15 mouse cellular contexts compared by ENCODE assay signal in genomic region chr2:43636498-43636897, GRCm38 (mm10).
DNase-seq lines count a peak whose midpoint lies in the region; ATAC-seq and TF ChIP-seq lines count a peak whose summit lies in the region.
"Had no signal": no experiment of that assay in that cellular context is flagged by ENCODE, and none has a peak within 500 bp of the region (broad histone marks: within the 10 kb centered on the region; RNA-seq: fewer than 3 reads in every experiment).

No protein-coding gene starts in this region.

- no peak overlapping the region for H3K4me2 ChIP-seq in liver, postnatal 0 days (ENCODE audit: low read depth, low read length)
- H3K4me2 ChIP-seq: heart, embryonic 15.5 days; liver, embryonic 15.5 days; neural tube, embryonic 13.5 days had no signal

- 0 out of 2 replicates have a peak, but pooled peaks cover 3% of the 10 kb centered on the region for H3K36me3 ChIP-seq in liver, postnatal 0 days (replicated peaks; ENCODE audit: insufficient read depth, low read length)
- H3K36me3 ChIP-seq in ES-E14 (ENCODE audit: control insufficient read depth, insufficient read depth, low read length, poor library complexity, severe bottlenecking), result no peaks in the 10 kb centered on the region
- H3K36me3 ChIP-seq in splenic B cell, adult 2 months (ENCODE audit: control insufficient read depth, insufficient read depth, low read length, poor library complexity, severe bottlenecking), result peaks cover 4% of the 10 kb centered on the region; the same call in 1 of the 2 replicates
- H3K36me3 ChIP-seq: heart, embryonic 15.5 days; liver, embryonic 15.5 days; neural tube, embryonic 13.5 days had no signal

- in situ Hi-C loops in ES-E14 (cut with MboI; ENCODE audit: low sequenced_read_pairs in 2 of 2, unreplicated experiment in 2 of 2), result no loop called here

- no peaks in the 10 kb centered on the region for H3K9me3 ChIP-seq in liver, postnatal 0 days (ENCODE audit: low read length)
- H3K9me3 ChIP-seq in ES-E14 (ENCODE audit: control insufficient read depth, insufficient read depth, low read depth, low read length), result no peaks in the 10 kb centered on the region
- H3K9me3 ChIP-seq: heart, embryonic 15.5 days; liver, embryonic 15.5 days; neural tube, embryonic 13.5 days had no signal

- H3K9ac ChIP-seq in liver, postnatal 0 days (replicated peaks), result no peak overlapping the region
- H3K9ac ChIP-seq in ES-E14 (ENCODE audit: insufficient read depth, low read depth, low read length, poor library complexity, severe bottlenecking), result no peak overlapping the region
- H3K9ac ChIP-seq: heart, embryonic 15.5 days; liver, embryonic 15.5 days; neural tube, embryonic 13.5 days had no signal

- no peak overlapping the region for H3K27ac ChIP-seq in gastrocnemius, adult 2 months
- H3K27ac ChIP-seq in liver, postnatal 0 days (ENCODE audit: low read depth), result no peak overlapping the region
- H3K27ac ChIP-seq in ES-E14 (ENCODE audit: insufficient read depth, low read depth, low read length, poor library complexity, severe bottlenecking), result no peak overlapping the region
- H3K27ac ChIP-seq: heart, embryonic 15.5 days; liver, embryonic 15.5 days; neural tube, embryonic 13.5 days had no signal

- TF ChIP-seq EP300 in liver, postnatal 0 days (IDR thresholded peaks at IDR 0.05; ENCODE audit: low read depth), result no peak

- H3K27me3 ChIP-seq in liver, postnatal 0 days (ENCODE audit: insufficient read depth, low read length), result no peaks in the 10 kb centered on the region
- no peaks in the 10 kb centered on the region for H3K27me3 ChIP-seq in splenic B cell, adult 2 months (ENCODE audit: control insufficient read depth, insufficient read depth, low read length, poor library complexity, severe bottlenecking)
- H3K27me3 ChIP-seq: heart, embryonic 15.5 days; liver, embryonic 15.5 days; neural tube, embryonic 13.5 days had no signal

- no peaks in the 10 kb centered on the region for H3K4me1 ChIP-seq in liver, postnatal 0 days (ENCODE audit: insufficient read depth)
- no peaks in the 10 kb centered on the region for H3K4me1 ChIP-seq in ES-E14 (ENCODE audit: control insufficient read depth in 2 of 2, insufficient read depth in 2 of 2, low read length in 2 of 2, poor library complexity in 1 of 2)
- H3K4me1 ChIP-seq: heart, embryonic 15.5 days; liver, embryonic 15.5 days; neural tube, embryonic 13.5 days had no signal

- 0 out of 2 replicates have a peak, but pooled peaks have one; percentile 13 for TF ChIP-seq CTCF in gastrocnemius, adult 2 months (IDR thresholded peaks at IDR 0.05)
- peak; percentile 32 for TF ChIP-seq CTCF in liver, postnatal 0 days (IDR thresholded peaks at IDR 0.05; ENCODE audit: low read depth)

- no peak for DNase-seq in gastrocnemius, adult 2 months
- no peak for DNase-seq in gastrocnemius, adult 8-10 months (ENCODE audit: low spot score in 2 of 2)
- no peak for DNase-seq in liver, postnatal 0 days
- DNase-seq in liver (no peak), ES-E14 (ENCODE audit: low read depth, low spot score) (no peak)
- peak; percentile 8 for DNase-seq in splenic B cell, adult 2 months (ENCODE audit: low read depth, low spot score)
- DNase-seq in right cerebral cortex, adult 2 months (ENCODE audit: low spot score in 2 of 2), result no peak
- DNase-seq: adrenal gland, adult 8-10 months; cerebellum, postnatal 25 days; kidney, postnatal 14 days; right cerebral cortex, adult 18-20 months had no signal

- no peak overlapping the region for H3K4me3 ChIP-seq in gastrocnemius, adult 2 months
- no peak overlapping the region for H3K4me3 ChIP-seq in liver, postnatal 0 days (ENCODE audit: low read depth, low read length)
- H3K4me3 ChIP-seq in ES-E14 (ENCODE audit: insufficient read depth in 1 of 2, low read depth in 1 of 2, low read length in 2 of 2, poor library complexity in 1 of 2, severe bottlenecking in 1 of 2), result no peak overlapping the region
- H3K4me3 ChIP-seq: heart, embryonic 15.5 days; liver, embryonic 15.5 days; neural tube, embryonic 13.5 days had no signal

- ATAC-seq in liver, postnatal 0 days, result no peak
- ATAC-seq: hindbrain, embryonic 16.5 days had no signal

- intact Hi-C loops in gastrocnemius, adult 2 months (cut with DNase I), result no loop called here

TF ChIP-seq in ES-E14, 5 proteins besides CTCF, POLR2A, EP300 and RAD21:
- TF ChIP-seq CHD2 (IDR thresholded peaks at IDR 0.05; ENCODE audit: low read depth, low read length), result no peak
- TF ChIP-seq ZC3H11A (IDR thresholded peaks at IDR 0.05; ENCODE audit: borderline replicate concordance, low read depth, low read length), result 0 out of 2 replicates have a peak, but pooled peaks have one; percentile 27
